Mouse (Mus musculus) induced T-regulatory cell, adult 2 months (primary cell): Measurements from ENCODE around the gene Th.

Experiments used
- DNase-seq: peaks from one replicate; pipeline ENCODE4 v3.0.0-alpha.2; 2012; ENCODE audit warnings: low read depth

Th gene

GRCm38 (mm10) chr7:142901774-142902173 is 29.2 kb downstream of the Th start:
- no peak for DNase-seq

GRCm38 (mm10) chr7:142899872-142900271 is 31.1 kb downstream of the Th start:
- DNase-seq: no peak

- no peak for DNase-seq
These were observed 33.5 kb downstream of the Th start for GRCm38 (mm10) chr7:142897471-142897870.

GRCm38 (mm10) chr7:142895901-142896665 is 34.8 kb downstream of the Th start:
- DNase-seq: no peak

GRCm38 (mm10) chr7:142895223-142895840 is 35.6 kb downstream of the Th start:
- no peak for DNase-seq

- peak; percentile 88 for DNase-seq
These were observed 36.3 kb downstream of the Th start for GRCm38 (mm10) chr7:142894669-142895068.

GRCm38 (mm10) chr7:142893721-142894639 is 36.9 kb downstream of the Th start:
- DNase-seq: no peak

GRCm38 (mm10) chr7:142893296-142893695 is 37.6 kb downstream of the Th start:
- no peak for DNase-seq

GRCm38 (mm10) chr7:142869419-142870163 is 61.3 kb downstream of the Th start:
- no peak for DNase-seq

- peak; percentile 71 for DNase-seq
These were observed 80.2 kb downstream of the Th start for GRCm38 (mm10) chr7:142850681-142851080.
